Mouse (Mus musculus) hindbrain, embryonic 15.5 days (tissue): ENCODE results near the gene Mrpl27. TPM values are rescaled to one million over a fixed set of nuclear protein-coding genes. Genes with fewer than 3 reads are reported as not detected.
A peak's percentile ranks its signal among the peaks of the same experiment; 100 is the strongest.
"Not testable (repeated sequence)": the region's sequence is repeated elsewhere in the genome, so short reads cannot be mapped to it uniquely, and the experiment has no call there.

ENCODE experiments used
- ATAC-seq: fragments of 200-750 bp; cut with Nextera tagmentation; 2 replicates; pipeline ENCODE4 v1.8.0; 2017; ENCODE audit warnings: low read depth, moderate number of reproducible peaks, moderate TSS enrichment; ENCODE audit not compliant: low FRiP score
- H3K27ac ChIP-seq: fragments of 300-500 bp; sonication (generic); replicated peaks from 2 replicates; pipeline ENCODE4 v1.5.1; 2015; ENCODE audit warnings: mild to moderate bottlenecking, inconsistent platforms
- H3K27me3 ChIP-seq: fragments of 300-500 bp; sonication (generic); 2 replicates; pipeline ENCODE4 v1.6.1; 2015; ENCODE audit warnings: control low read depth, inconsistent platforms
- H3K36me3 ChIP-seq: fragments of 300-500 bp; sonication (generic); 2 replicates; pipeline ENCODE4 v1.6.1; 2015; ENCODE audit warnings: control low read depth, inconsistent platforms
- H3K4me1 ChIP-seq: fragments of 300-500 bp; sonication (generic); replicated peaks from 2 replicates; pipeline ENCODE4 v1.6.1; 2015; ENCODE audit warnings: control low read depth, inconsistent platforms
- H3K4me2 ChIP-seq: fragments of 300-500 bp; sonication (generic); 2 replicates; pipeline ENCODE4 v1.6.1; 2015; ENCODE audit warnings: moderate library complexity, mild to moderate bottlenecking, inconsistent platforms
- H3K4me3 ChIP-seq: fragments of 300-500 bp; sonication (generic); 2 replicates; pipeline ENCODE4 v1.5.1; 2015; ENCODE audit warnings: mild to moderate bottlenecking, inconsistent platforms
- H3K9ac ChIP-seq: fragments of 300-500 bp; sonication (generic); 2 replicates; pipeline ENCODE4 v1.6.1; 2015; ENCODE audit warnings: inconsistent platforms
- H3K9me3 ChIP-seq: fragments of 300-500 bp; sonication (generic); 2 replicates; pipeline ENCODE4 v1.6.1; 2016; ENCODE audit warnings: control low read depth, inconsistent platforms
- WGBS: fragments of 180-500 bp; shearing (Covaris S2); methylation state at CpG from one replicate; pipeline ENCODE4 v1.1.7; 2015; 5-methylcytosine and 5-hydroxymethylcytosine counted together
- polyA plus RNA-seq: library from polyadenylated mRNA; unstranded; fragments of >200 nt; fragmentation: Nextera tagmentation; extraction: Ambion mirVana; gene quantifications from 2 replicates; pipeline ENCODE4 v1.2.1, GENCODE M21; 2015

Gene Mrpl27
- polyA plus RNA-seq, 1 experiment from 2014 or later = 139 TPM

DNA sequence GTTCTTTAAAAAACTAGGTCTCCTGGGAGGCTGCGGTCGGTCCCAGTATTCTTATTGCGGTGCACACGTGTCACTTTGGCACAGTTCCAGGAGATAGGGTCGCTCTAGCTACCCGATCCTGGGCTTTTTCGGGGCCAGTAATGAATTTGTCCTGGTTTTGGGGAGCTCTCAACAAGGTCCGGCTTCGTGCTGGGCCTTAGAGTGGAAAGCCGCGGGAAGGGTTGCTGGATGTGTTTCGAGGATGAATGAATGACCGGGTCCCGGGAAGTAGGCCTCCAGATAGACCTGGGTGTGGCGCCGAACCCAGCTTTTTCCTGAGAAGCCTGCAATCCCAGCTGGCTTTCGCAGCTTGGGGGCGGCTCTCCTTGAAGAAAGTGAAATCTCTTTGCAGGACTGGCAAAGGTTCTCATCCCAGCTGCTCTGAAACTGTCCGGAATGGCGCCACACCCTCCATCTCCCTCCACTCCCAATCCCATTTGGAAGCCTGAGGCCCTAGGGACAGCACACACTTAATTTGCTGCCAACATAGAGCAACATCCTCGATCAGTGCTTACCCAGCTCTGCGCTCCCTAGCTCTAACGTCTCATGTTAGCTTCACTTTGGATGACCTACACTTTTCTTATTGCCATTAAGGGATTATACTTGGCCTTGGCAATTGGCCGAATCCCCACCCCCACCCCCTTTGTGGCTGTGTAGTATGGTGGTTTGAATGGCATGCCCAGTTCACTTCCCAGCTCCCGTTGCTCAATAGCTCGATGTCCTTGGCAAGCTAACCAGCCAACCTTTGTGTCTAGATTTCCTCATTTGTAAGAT lies 23.2 kb upstream of the Mrpl27 start:
- H3K9ac ChIP-seq = peak overlapping the region; percentile 88
- ATAC-seq = no peak
- peak overlapping the region; percentile 65 for H3K27ac ChIP-seq
- H3K36me3 ChIP-seq = peaks cover 35% of the 10 kb centered on the region
- H3K27me3 ChIP-seq = no peaks in the 10 kb centered on the region
- peak overlapping the region; percentile 83 for H3K4me2 ChIP-seq
- WGBS = 13% methylated on average over 26 of the region's 26 CpGs
- no peaks in the 10 kb centered on the region for H3K9me3 ChIP-seq
- H3K4me1 ChIP-seq = peaks cover 15% of the 10 kb centered on the region
- peak overlapping the region; percentile 88 for H3K4me3 ChIP-seq

DNA sequence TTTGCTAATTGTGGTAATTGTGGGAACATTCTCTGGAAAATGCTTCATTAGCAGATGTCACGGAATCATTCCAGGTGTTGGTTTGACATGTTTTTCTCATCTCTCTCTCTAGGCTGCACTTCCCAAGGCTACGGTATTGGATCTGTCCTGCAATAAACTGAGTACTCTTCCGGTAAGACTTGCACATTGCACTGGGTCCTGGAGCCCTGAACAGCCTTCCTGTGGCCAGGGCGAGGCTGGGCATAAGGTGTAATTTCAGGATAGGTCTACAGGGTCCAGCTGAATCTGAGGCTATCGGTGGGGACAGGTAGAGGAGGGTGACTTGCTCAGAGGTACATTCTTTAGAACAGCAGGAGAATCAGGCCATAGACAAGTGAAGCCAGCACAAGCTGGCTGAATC lies 21.6 kb upstream of the Mrpl27 start:
- Histone ChIP-seq H3K36me3 (peaks cover 51% of the 10 kb centered on the region), H3K27ac (no peak overlapping the region), H3K4me2 (no peak overlapping the region), H3K27me3 (no peaks in the 10 kb centered on the region), H3K9ac (no peak overlapping the region), H3K4me1 (peaks cover 15% of the 10 kb centered on the region), H3K4me3 (no peak overlapping the region), H3K9me3 (no peaks in the 10 kb centered on the region)
- no peak for ATAC-seq
- WGBS = 95% methylated on average over 5 of the region's 5 CpGs

DNA sequence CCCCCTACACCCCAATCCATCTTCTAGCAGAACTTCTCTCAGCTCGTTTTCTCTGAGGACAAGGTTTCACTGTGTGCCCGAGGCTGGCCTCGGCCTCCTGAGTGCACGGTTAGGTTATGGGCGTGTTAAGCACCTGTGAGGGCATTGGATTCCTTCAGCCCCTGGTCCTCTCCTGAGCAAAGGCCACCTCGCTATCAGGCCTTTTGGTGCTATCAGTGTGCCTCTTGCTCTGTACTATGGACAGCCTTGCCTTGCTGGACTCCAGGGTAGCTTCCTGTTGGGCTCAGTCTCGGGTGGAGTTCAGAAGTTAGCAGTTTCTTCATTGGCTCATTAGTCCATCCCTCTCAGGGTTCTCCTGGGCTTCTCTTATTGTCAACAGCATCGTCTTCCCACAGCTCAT lies 20.6 kb upstream of the Mrpl27 start:
- Histone ChIP-seq H3K4me3 (no peak overlapping the region), H3K36me3 (peaks cover 61% of the 10 kb centered on the region), H3K9ac (no peak overlapping the region), H3K27me3 (no peaks in the 10 kb centered on the region), H3K4me1 (peaks cover 15% of the 10 kb centered on the region), H3K4me2 (no peak overlapping the region), H3K9me3 (no peaks in the 10 kb centered on the region), H3K27ac (no peak overlapping the region)
- ATAC-seq = no peak
- WGBS = 91% methylated on average over 8 of the region's 8 CpGs

DNA sequence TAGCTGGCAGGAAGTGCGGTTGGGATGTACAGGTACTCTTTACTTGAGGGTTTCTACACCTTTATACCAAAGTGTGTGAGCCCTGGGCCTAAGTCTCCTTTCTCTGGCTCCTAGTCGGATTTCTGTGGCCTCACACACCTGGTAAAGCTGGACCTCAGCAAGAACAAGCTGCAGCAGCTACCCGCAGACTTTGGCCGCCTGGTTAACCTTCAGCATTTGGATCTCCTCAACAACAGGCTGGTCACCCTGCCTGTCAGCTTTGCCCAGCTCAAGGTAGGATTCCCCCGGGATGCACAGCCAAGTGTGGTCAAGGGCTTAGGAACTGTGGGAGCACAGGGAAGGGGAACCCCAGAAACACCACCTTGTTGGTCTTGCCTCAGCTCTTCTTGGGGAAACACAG lies 19.1 kb upstream of the Mrpl27 start:
- 93% methylated on average over 5 of the region's 5 CpGs for WGBS
- no peaks in the 10 kb centered on the region for H3K27me3 ChIP-seq
- ATAC-seq = no peak

DNA sequence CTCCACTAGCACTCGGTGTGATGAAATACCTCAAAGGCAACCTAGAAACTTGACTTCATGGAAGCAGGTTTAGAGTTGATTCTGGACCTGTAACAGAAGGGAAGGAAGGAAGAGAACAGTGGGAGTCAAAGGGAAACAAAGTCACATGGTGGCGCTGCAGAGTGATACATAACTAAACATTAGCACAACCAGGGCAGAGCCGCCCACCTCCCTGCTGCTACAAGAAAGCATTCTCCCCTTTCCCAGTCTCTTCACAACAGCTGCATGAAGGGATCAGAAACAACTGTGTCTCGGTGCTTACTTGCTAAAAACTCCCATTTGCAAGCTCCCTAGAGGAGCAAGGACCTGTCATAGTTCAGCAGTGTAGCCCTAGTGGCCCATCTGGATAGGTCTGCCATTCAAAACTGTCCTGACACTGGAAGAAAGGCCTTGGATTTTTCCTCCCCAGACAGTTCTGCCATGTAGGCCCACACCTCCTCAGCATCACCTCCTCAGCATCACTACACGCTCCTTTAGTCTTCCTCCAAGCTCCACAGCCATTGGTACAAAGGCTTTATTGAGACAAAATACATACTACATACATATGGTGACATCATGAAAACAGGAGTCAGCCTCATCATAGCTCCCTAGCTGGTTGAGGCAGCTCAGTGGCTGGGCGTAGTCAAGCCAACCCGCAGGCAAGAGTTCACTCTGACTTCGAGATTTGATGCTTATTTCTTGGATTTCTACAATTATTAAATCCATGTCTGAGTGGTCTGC lies 8.9 kb upstream of the Mrpl27 start:
- H3K27me3 ChIP-seq = no peaks in the 10 kb centered on the region
- no peaks in the 10 kb centered on the region for H3K4me1 ChIP-seq
- WGBS = 87% methylated on average over 8 of the region's 8 CpGs
- H3K4me3 ChIP-seq = no peak overlapping the region
- H3K9ac ChIP-seq = no peak overlapping the region
- H3K27ac ChIP-seq = no peak overlapping the region
- ATAC-seq = no peak
- H3K4me2 ChIP-seq = no peak overlapping the region
- peaks cover 63% of the 10 kb centered on the region for H3K36me3 ChIP-seq
- H3K9me3 ChIP-seq = no peaks in the 10 kb centered on the region

More for the DNA sequence above, 19.1 kb upstream of the Mrpl27 start:
- Histone ChIP-seq H3K9me3 (no peaks in the 10 kb centered on the region), H3K4me1 (peaks cover 15% of the 10 kb centered on the region), H3K27ac (no peak overlapping the region), H3K9ac (no peak overlapping the region), H3K36me3 (peaks cover 75% of the 10 kb centered on the region), H3K4me3 (no peak overlapping the region), H3K4me2 (no peak overlapping the region)

DNA sequence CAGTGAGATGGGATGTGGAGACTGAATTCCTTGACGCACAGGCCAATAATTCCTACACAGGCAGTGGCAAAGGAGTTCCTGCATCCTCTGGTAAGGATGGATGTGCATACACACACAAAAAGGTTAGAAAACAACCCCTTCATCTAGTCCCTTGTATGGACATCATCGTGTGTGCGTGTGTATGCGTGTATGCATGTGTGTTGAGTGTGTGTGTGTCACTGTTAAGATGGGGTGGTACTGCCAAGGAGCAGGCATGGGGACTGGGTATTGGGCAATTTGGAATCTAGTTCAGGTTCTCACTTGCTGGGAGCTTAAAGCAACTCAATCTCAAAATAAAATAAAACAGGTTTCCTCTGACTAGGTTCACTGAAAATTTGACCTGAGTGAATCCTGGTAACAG lies 7.1 kb upstream of the Mrpl27 start:
- peaks cover 46% of the 10 kb centered on the region for H3K36me3 ChIP-seq
- no peaks in the 10 kb centered on the region for H3K4me1 ChIP-seq
- H3K27me3 ChIP-seq = no peaks in the 10 kb centered on the region
- no peak overlapping the region for H3K4me2 ChIP-seq
- no peak for ATAC-seq
- no peak overlapping the region for H3K27ac ChIP-seq
- H3K9me3 ChIP-seq = no peaks in the 10 kb centered on the region
- H3K9ac ChIP-seq = no peak overlapping the region
- no peak overlapping the region for H3K4me3 ChIP-seq
- 98% methylated on average over 4 of the region's 4 CpGs for WGBS

DNA sequence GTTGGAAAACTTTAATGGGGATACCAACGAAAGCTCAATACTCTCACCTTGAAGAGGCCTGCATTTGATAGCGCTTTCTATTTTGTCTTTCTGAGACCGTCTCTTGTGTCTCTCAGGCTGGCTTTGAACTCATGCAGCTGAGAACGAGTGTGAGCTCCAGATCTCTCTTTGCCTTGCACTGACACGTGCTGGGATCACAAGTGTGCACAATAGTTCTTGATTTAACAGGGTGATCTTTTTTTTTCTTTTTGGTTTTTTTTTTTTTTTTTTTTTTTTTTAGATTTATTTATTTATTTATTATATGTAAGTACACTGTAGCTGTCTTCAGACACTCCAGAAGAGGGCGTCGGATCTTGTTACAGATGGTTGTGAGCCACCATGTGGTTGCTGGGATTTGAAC lies 2.3 kb upstream of the Mrpl27 start:
- not testable (repeated sequence) for H3K4me2 ChIP-seq, H3K27me3 ChIP-seq, ATAC-seq, H3K4me3 ChIP-seq, H3K36me3 ChIP-seq, H3K9ac ChIP-seq, H3K27ac ChIP-seq, H3K9me3 ChIP-seq
- WGBS = 96% methylated on average over 5 of the region's 7 CpGs
- peaks cover 18% of the 10 kb centered on the region for H3K4me1 ChIP-seq

DNA sequence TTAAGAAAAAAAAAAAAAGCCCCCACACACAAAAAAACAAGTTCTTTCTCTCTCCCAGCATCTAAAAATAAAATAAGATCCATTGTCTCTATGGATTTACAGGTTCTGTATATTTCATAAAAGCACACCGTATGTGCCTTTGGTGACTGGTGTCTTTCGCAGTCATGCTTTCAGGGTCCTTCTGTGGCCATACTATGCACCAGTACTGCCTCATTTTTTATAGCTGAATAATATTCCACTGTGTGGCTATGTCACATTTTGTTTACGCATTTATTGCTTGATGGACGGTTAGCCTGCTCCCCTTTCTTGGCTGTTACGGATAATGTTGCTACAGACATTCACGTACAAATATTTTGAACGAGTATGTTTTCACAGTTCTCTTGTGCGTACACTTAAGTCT lies 594 bp upstream of the Mrpl27 start:
- peaks cover 18% of the 10 kb centered on the region for H3K4me1 ChIP-seq
- no peak for ATAC-seq
- peak overlapping the region; percentile 80 for H3K4me2 ChIP-seq
- no peak overlapping the region for H3K9ac ChIP-seq
- H3K36me3 ChIP-seq = peaks cover 4% of the 10 kb centered on the region; the same call in 1 of the 2 replicates
- WGBS = 50% methylated on average over 8 of the region's 8 CpGs
- no peak overlapping the region for H3K27ac ChIP-seq
- H3K9me3 ChIP-seq = no peaks in the 10 kb centered on the region
- H3K4me3 ChIP-seq = peak overlapping the region; percentile 86
- no peaks in the 10 kb centered on the region for H3K27me3 ChIP-seq

DNA sequence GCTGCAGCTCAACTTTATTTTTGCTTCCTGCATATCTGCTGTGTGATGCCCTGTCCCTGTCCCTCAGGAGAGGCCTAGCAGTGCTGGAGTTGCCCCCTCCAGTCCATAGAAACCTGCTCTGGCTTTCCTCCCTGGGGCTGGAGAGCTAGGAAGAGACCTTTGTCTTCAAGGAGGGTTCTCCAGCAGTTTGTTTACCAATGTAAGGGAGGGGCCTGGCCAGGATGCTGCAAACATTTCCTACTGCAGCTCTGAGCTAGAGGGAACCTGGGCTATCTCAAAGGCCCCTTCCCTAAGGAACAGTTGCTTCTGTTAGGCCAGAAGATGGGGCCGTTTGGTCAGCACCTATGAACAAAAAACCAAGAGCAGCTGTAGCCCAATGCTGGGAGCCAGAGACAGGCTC lies 7.8 kb downstream of the Mrpl27 start:
- Histone ChIP-seq H3K27me3 (no peaks in the 10 kb centered on the region), H3K27ac (no peak overlapping the region), H3K4me3 (no peak overlapping the region), H3K9me3 (no peaks in the 10 kb centered on the region), H3K4me1 (no peaks in the 10 kb centered on the region), H3K4me2 (no peak overlapping the region), H3K36me3 (peaks cover 28% of the 10 kb centered on the region; the same call in 1 of the 2 replicates), H3K9ac (no peak overlapping the region)
- no peak for ATAC-seq
- 58% methylated on average over 1 of the region's 1 CpGs for WGBS

DNA sequence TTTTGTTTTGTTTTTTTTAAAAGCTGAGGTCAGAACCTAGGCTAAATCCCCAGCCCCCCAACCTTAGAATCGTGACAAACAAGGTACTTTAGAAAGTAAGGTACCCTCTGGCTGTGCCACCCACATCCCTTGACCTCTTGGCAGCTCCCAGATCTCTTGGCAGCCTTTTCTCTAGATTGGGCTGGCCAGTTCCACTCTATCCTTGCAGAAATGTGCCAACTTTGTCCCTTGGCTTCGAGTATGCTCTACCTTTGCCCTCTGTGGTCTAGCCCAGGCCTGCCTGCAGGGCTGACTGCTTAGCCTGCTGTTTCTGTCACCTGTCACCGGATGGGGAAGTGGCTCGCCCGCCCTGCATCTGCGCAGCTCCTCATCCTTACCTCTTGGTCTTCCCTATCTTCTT lies 11.7 kb downstream of the Mrpl27 start:
- 94% methylated on average over 6 of the region's 6 CpGs for WGBS
- no peaks in the 10 kb centered on the region for H3K4me1 ChIP-seq
- H3K4me2 ChIP-seq = no peak overlapping the region
- H3K27ac ChIP-seq = no peak overlapping the region
- H3K27me3 ChIP-seq = no peaks in the 10 kb centered on the region
- H3K9ac ChIP-seq = no peak overlapping the region
- H3K4me3 ChIP-seq = no peak overlapping the region
- ATAC-seq = no peak
- H3K36me3 ChIP-seq = peaks cover 59% of the 10 kb centered on the region
- H3K9me3 ChIP-seq = no peaks in the 10 kb centered on the region

DNA sequence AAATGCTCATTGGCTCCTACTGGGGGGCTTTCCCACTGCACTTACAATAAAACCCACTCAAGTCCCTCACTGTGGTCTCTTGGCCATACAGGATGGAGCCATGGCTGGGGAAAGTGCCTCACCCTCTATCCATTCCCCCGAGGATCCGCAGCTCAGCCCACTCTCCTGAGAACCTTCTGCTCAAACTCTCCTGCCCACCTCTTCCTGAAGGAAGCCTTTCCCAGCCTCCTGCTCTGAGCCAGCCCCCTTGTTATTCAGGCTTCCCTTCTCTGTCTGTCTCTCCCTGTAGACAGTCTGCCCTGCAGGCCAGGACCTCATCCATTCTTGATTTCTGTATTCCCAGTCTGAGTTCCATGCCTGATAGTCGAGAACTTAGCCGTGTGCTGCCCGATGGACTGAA lies 21.4 kb downstream of the Mrpl27 start:
- Histone ChIP-seq H3K9ac (no peak overlapping the region), H3K27ac (no peak overlapping the region), H3K4me1 (peaks cover 32% of the 10 kb centered on the region), H3K27me3 (no peaks in the 10 kb centered on the region), H3K4me2 (no peak overlapping the region), H3K9me3 (no peaks in the 10 kb centered on the region), H3K36me3 (peaks cover 3% of the 10 kb centered on the region; the same call in 1 of the 2 replicates), H3K4me3 (no peak overlapping the region)
- 83% methylated on average over 5 of the region's 5 CpGs for WGBS
- ATAC-seq = no peak

DNA sequence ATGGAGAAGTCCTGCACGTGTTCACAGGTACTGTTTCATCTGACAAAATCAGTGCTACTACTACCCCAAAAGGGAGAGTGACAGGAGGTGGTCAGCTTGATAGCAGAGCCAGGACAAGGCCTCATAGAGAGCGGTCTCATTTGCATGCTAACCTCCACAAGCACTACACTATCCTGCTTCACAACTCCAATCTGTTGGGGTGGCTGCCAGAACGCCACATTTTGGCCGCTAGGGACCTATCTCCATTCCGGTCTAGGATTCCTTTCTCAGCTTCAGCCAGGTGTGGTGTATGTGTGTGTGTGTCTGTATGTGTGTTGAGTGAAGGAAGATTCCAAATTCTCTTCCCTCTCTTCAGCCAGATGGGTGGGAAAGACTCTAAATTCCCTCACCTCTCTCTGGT lies 21.9 kb downstream of the Mrpl27 start:
- no peak overlapping the region for H3K9ac ChIP-seq
- H3K27me3 ChIP-seq = no peaks in the 10 kb centered on the region
- ATAC-seq = no peak
- peak overlapping the region; percentile 91; the same call in 1 of the 2 replicates for H3K4me3 ChIP-seq
- H3K4me2 ChIP-seq = peak overlapping the region; percentile 71
- peaks cover 32% of the 10 kb centered on the region for H3K4me1 ChIP-seq
- WGBS = 70% methylated on average over 5 of the region's 5 CpGs
- no peaks in the 10 kb centered on the region for H3K9me3 ChIP-seq
- no peak overlapping the region for H3K27ac ChIP-seq
- no peaks in the 10 kb centered on the region for H3K36me3 ChIP-seq
